Mouse (Mus musculus) ZHBTc4 (cell line): ENCODE measurements around the gene Fbxo9.
"Not testable (repeated sequence)": the region's sequence is repeated elsewhere in the genome, so short reads cannot be mapped to it uniquely, and the experiment has no call there.

Experiments
- DNase-seq: peaks from one replicate; pipeline ENCODE4 v3.0.0-alpha.2; 2011; ENCODE audit warnings: low read depth, low spot score

Gene Fbxo9

DNA sequence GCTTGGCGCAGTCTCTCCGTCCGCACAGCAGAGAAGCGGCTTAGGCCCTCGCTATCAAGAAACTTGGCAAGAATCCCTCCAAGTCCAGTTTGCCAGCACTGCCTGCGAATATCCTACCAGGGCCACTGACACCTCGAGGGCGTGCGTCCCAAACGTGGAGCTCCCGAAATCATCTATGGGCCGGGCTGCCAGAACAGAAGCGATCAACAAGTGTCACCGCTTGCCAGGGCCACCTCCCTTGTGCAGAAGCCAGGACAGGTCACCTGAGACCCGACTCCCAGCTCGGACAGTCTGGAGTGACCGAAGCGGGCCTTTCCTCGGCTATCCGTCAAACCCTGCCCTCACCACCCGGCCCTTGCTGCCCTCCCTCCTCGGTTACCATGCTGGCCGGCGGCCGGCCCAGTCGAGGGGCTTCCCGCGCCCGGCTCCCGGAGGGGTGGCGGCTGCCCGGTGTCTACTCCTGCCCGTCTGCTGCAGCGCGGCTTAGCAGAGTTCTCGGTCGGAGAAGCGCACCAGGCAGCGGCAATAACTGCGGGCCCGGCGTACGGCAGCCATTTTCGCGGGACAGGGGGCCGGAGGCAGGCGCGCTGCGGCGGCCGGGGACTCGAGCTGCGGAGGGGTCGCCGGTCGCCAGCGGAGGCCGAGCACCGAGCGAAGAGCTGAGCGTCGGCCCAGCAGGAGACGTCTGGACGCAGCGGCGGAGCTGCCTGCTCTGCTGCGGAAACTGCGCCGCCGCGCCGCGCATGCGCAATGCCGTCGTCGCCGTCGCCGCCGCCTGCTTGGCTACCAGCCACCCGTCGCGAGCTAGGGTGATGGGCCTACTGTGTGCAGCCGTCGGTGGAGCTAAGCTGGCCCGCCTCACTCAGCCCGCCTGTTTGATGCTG lies 711 bp downstream of the Fbxo9 start:
- peak; percentile 89 for DNase-seq

DNA sequence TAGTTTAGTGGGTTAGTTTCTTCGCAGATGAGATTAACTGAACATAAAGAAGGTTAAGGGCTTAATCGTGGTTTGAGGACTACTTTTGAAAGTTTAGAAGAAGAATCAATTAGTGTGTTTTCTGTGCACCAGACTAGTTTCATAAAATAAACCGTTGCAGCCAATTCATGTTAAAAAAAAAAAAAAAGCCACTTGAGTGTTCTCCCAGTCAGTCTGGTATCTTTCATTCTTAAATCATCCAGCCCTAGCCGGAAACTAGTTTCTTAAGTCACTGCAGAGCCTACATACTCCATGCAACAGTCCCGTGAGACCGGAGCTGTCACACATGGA lies 1.3 kb downstream of the Fbxo9 start:
- DNase-seq = no peak

DNA sequence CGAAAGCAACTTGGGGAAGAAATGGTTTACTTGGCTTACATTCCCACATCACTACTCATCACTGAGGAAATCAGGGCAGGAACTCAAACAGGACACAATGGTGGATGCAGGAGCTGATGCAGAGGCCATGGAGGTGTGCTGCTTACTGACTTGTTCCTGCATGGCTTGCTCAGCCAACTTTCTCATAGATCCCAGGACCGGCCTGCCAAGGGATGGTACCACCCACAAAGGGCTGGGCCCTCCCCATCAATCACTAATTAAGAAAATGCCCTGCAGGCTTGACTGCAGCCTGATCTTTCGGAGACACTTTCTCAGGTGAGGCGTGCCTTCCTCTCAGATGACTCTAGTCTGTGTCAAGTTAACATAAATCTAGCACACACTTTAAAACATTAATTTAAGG lies 2.0 kb downstream of the Fbxo9 start:
- DNase-seq = peak; percentile 28

DNA sequence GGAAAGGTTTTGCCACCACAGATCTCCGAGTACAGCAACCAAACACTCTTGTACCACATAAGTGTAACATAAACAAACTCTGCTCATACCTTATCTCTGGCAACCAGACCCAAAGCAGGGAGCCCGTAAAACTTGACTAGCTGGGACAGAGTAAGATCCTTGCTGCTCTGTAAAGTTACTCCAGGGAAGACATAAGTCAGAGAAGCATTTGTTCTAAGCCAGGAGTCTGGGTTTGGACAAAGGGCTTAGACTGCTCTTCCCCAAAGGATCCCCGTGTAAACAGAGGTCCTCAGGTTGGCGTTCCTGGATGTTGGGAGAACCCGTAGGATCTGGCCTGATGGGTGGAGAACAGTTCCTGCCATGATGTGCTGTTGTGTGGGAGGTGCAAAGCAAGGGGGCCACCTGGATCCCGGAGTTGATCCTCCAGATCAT lies 3.3 kb downstream of the Fbxo9 start:
- DNase-seq = no peak

GRCm38 (mm10) chr9:78104973-78105372 lies 3.9 kb downstream of the Fbxo9 start:
- no peak for DNase-seq

DNA sequence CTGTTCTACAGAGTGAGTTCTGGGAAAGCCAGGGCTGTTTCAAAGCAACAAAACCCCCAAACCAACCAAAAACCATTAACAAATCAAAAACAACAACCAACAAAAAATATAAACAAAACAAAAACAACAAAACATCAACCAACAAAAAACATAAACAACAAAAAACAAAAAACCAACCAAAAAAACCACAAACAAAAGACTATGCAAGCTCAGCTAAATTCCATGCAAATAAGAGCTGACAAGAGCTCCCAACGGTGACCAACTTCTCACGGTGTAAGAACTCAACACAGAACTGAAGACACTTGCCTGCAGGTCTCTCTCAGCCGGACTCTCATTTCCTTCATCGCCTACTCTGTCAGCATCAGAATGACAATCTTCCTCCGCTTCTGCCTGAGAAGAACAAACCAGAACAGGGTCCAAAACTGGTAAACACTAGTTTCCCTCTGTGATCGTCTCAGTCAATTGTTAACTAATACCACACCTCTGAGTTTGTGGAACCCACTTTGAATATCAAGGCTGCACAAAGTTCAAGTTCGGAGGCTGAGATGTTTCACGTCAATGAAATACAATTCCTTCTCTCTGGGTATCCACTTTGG lies 4.8 kb downstream of the Fbxo9 start:
- DNase-seq = peak; percentile 85

DNA sequence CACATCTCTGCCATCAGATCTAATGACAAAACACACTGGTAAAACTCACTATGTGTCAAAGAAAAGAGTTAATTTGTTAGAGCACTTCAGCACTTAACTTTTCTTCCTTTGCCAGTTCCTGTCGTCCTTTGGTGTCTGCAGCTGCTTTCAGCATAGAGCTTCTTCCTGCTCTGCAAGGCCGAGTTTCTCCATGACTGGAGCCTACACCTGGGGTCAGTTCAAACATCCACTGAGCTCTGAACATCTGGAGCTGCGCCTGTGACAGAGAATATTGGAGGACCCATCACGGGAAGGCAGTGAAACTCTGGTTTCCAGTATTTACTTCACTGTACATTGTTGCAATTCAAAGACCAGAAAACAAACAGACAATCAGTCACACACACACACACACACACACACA lies 7.4 kb downstream of the Fbxo9 start:
- no peak for DNase-seq

GRCm38 (mm10) chr9:78100956-78101355 lies 7.9 kb downstream of the Fbxo9 start:
- DNase-seq = no peak

DNA sequence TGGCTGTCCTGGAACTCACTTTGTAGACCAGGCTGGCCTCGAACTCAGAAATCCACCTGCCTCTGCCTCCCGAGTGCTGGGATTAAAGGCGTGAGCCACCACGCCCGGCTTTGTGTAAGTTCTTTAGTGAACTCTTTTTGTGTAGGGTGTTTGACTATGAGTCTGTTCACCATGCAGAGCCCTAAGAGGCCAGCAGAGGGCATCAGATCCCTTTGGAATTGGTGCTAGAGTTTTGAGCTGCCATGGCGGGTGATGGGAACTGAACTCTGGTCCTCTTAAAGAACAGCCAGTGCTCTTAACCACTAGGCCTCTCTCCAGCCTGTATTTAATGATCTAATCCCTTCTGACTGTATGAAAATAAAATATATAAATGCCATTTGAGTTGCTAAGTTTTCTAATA lies 12.5 kb downstream of the Fbxo9 start:
- DNase-seq = peak; percentile 79

- DNase-seq = no peak
Observed at GRCm38 (mm10) chr9:78095686-78096085, 13.2 kb downstream of the Fbxo9 start.

DNA sequence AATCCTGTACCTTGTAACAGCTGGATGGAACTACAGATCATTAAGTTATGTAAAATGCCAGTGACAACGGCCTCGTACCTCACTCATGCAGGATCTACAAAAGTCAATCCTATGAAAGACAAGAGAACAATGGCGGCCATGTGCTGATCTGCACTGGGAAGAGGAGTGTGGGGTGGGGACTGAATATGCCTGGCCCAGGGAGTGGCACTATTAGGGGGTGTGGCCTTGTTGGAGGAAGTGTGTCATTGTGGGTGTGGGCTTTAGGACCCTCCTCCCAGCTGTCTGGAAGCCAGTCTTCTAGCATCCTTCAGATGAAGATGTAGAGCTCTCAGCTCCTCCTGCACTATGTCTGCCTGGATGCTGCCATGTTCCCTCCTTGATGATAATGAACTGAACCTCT lies 18.3 kb downstream of the Fbxo9 start:
- DNase-seq = peak; percentile 83

- no peak for DNase-seq
Observed at GRCm38 (mm10) chr9:78089906-78090305, 19.0 kb downstream of the Fbxo9 start.

- DNase-seq = no peak
Observed at GRCm38 (mm10) chr9:78088971-78089370, 19.9 kb downstream of the Fbxo9 start.

DNA sequence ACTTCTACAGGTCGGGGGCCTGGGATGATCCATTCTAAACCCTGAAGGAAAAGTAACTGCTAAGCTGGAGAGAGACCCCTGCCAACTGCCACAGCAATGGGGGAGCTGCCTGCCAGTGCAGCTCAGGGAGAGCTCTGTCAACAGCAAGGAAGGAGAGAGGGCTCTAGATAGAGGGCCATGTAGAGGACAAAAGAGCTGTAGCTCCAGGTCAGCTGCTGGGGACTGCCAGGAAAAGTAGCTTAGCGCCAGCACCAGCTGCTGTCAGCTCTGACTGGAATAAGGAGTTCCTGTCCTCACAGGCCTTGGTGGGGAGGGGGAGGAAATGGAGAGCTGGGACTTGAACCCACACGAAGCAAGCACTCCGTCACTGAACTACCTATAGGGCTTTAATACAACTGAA lies 20.3 kb downstream of the Fbxo9 start:
- no peak for DNase-seq

DNA sequence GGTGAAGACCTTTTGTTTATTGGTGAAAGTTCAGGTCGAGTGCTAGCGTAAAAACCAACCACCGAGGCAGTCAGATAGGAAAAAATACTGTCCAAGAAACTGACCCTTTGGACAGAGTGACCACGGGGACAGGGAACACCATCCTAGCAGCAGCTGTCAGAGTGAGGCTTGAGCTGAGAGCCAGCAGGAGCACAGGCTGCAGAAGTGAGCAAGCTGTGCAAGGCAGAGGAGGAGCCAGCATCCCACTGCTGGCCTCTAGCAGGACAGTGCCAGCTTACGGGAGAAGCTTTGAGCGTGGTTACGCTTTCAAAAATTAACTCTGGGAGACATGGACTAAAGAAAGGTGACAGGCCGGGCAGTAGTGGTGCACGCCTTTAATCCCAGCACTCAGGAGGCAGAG lies 21.1 kb downstream of the Fbxo9 start:
- DNase-seq = no peak

- DNase-seq = no peak
Observed at GRCm38 (mm10) chr9:78085722-78086287, 23.1 kb downstream of the Fbxo9 start.

DNA sequence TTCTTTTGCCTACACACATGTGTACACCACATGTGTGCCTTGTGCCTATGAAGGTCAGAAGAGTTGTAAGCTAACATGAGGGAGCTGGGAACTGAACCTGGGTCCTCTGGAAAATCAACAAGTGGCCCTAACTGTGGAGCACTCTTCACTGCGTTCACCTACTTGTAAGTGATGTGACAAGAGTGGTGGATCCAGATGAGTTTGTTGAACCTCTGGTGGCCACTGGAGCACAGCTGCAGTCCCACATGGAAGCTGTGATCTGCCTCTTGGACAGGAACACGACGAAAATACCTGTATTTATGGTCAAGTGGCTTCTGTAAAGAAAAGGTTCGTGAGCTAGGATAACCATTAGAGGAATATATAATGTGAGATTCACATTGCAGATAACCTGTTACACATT lies 24.5 kb downstream of the Fbxo9 start:
- DNase-seq = no peak

- DNase-seq = peak; percentile 25
Observed at GRCm38 (mm10) chr9:78081835-78082234, 27.0 kb downstream of the Fbxo9 start.

GRCm38 (mm10) chr9:78078240-78078639 lies 30.6 kb downstream of the Fbxo9 start:
- DNase-seq = peak; percentile 35

- DNase-seq = no peak
Observed at GRCm38 (mm10) chr9:78075256-78075655, 33.6 kb downstream of the Fbxo9 start.

GRCm38 (mm10) chr9:78073713-78074340 lies 35.0 kb downstream of the Fbxo9 start:
- no peak for DNase-seq

GRCm38 (mm10) chr9:78073291-78073690 lies 35.6 kb downstream of the Fbxo9 start:
- DNase-seq = not testable (repeated sequence)
